Mouse (Mus musculus): ENCODE results near the gene Slc47a1.

Slc47a1 gene

GRCm38 (mm10) chr11:61352138-61352651 lies 25.9 kb downstream of the Slc47a1 start:
- peaks cover 19% of the 10 kb centered on the region for H3K4me1 ChIP-seq (replicated peaks; ENCODE audit: low read depth, low read length)
- TF ChIP-seq POU5F1 (IDR thresholded peaks at IDR 0.05; ENCODE audit: borderline replicate concordance, low read length) (no peak), CTCF (conservative IDR thresholded peaks at IDR 0.05; ENCODE audit: low read length) (no peak; the same call in 1 of the 2 replicates), NANOG (IDR thresholded peaks at IDR 0.05; ENCODE audit: borderline replicate concordance, low read length) (no peak)
- no peaks in the 10 kb centered on the region for H3K9me3 ChIP-seq (ENCODE audit: low read length)
- H3K36me3 ChIP-seq (ENCODE audit: insufficient read depth, low read length) = peaks cover 27% of the 10 kb centered on the region
- H3K4me3 ChIP-seq (replicated peaks; ENCODE audit: low read length) = no peak overlapping the region
- H3K27me3 ChIP-seq (ENCODE audit: insufficient read depth, low read length) = peaks cover 4% of the 10 kb centered on the region

GRCm38 (mm10) chr11:61349337-61349736 lies 28.8 kb downstream of the Slc47a1 start:
- TF ChIP-seq POU5F1 (IDR thresholded peaks at IDR 0.05; ENCODE audit: borderline replicate concordance, low read length) = no peak
- peak; percentile 76 for TF ChIP-seq CTCF (conservative IDR thresholded peaks at IDR 0.05; ENCODE audit: low read length)
- peaks cover 24% of the 10 kb centered on the region for H3K36me3 ChIP-seq (ENCODE audit: insufficient read depth, low read length)
- H3K27me3 ChIP-seq (ENCODE audit: insufficient read depth, low read length) = peaks cover 5% of the 10 kb centered on the region
- H3K4me1 ChIP-seq (replicated peaks; ENCODE audit: low read depth, low read length) = peaks cover 8% of the 10 kb centered on the region
- no peak overlapping the region for H3K4me3 ChIP-seq (replicated peaks; ENCODE audit: low read length)
- no peaks in the 10 kb centered on the region for H3K9me3 ChIP-seq (ENCODE audit: low read length)

GRCm38 (mm10) chr11:61346133-61346532 lies 32.0 kb downstream of the Slc47a1 start:
- Histone ChIP-seq H3K4me3 (replicated peaks; ENCODE audit: low read length) (no peak overlapping the region), H3K36me3 (ENCODE audit: insufficient read depth, low read length) (peaks cover 15% of the 10 kb centered on the region; the same call in 1 of the 2 replicates), H3K9me3 (ENCODE audit: low read length) (no peaks in the 10 kb centered on the region), H3K27me3 (ENCODE audit: insufficient read depth, low read length) (peaks cover 34% of the 10 kb centered on the region), H3K4me1 (replicated peaks; ENCODE audit: low read depth, low read length) (peaks cover 9% of the 10 kb centered on the region)
- TF ChIP-seq POU5F1 (IDR thresholded peaks at IDR 0.05; ENCODE audit: borderline replicate concordance, low read length) = no peak
- no peak for TF ChIP-seq NANOG (IDR thresholded peaks at IDR 0.05; ENCODE audit: borderline replicate concordance, low read length)
- TF ChIP-seq CTCF (conservative IDR thresholded peaks at IDR 0.05; ENCODE audit: low read length) = no peak

- H3K36me3 ChIP-seq (ENCODE audit: insufficient read depth, low read length) = peaks cover 6% of the 10 kb centered on the region; the same call in 1 of the 2 replicates
- TF ChIP-seq POU5F1 (IDR thresholded peaks at IDR 0.05; ENCODE audit: borderline replicate concordance, low read length) (no peak), CTCF (conservative IDR thresholded peaks at IDR 0.05; ENCODE audit: low read length) (peak; percentile 45)
- H3K27me3 ChIP-seq (ENCODE audit: insufficient read depth, low read length) = peaks cover 52% of the 10 kb centered on the region
- H3K4me1 ChIP-seq (replicated peaks; ENCODE audit: low read depth, low read length) = peaks cover 11% of the 10 kb centered on the region
- H3K4me3 ChIP-seq (replicated peaks; ENCODE audit: low read length) = peak within 1 kb of the TSS; percentile 74
- H3K9me3 ChIP-seq (ENCODE audit: low read length) = no peaks in the 10 kb centered on the region
These were observed 35.4 kb downstream of the Slc47a1 start, which contains the start of gene Slc47a2 for GRCm38 (mm10) chr11:61342505-61343420. Gene Slc47a2 (minus strand): TSS chr11:61342860.

GRCm38 (mm10) chr11:61341971-61342370 lies 36.2 kb downstream of the Slc47a1 start:
- no peaks in the 10 kb centered on the region for H3K9me3 ChIP-seq (ENCODE audit: low read length)
- H3K36me3 ChIP-seq (ENCODE audit: insufficient read depth, low read length) = peaks cover 5% of the 10 kb centered on the region; the same call in 1 of the 2 replicates
- peaks cover 19% of the 10 kb centered on the region for H3K4me1 ChIP-seq (replicated peaks; ENCODE audit: low read depth, low read length)
- H3K4me3 ChIP-seq (replicated peaks; ENCODE audit: low read length) = peak overlapping the region; percentile 74
- TF ChIP-seq POU5F1 (IDR thresholded peaks at IDR 0.05; ENCODE audit: borderline replicate concordance, low read length) = no peak
- no peak for TF ChIP-seq NANOG (IDR thresholded peaks at IDR 0.05; ENCODE audit: borderline replicate concordance, low read length)
- H3K27me3 ChIP-seq (ENCODE audit: insufficient read depth, low read length) = peaks cover 52% of the 10 kb centered on the region

- TF ChIP-seq CTCF (conservative IDR thresholded peaks at IDR 0.05; ENCODE audit: low read length) (no peak), POU5F1 (IDR thresholded peaks at IDR 0.05; ENCODE audit: borderline replicate concordance, low read length) (no peak), NANOG (IDR thresholded peaks at IDR 0.05; ENCODE audit: borderline replicate concordance, low read length) (no peak)
- Histone ChIP-seq H3K4me1 (replicated peaks; ENCODE audit: low read depth, low read length) (peaks cover 26% of the 10 kb centered on the region), H3K27me3 (ENCODE audit: insufficient read depth, low read length) (peaks cover 52% of the 10 kb centered on the region), H3K36me3 (ENCODE audit: insufficient read depth, low read length) (peaks cover 5% of the 10 kb centered on the region; the same call in 1 of the 2 replicates), H3K4me3 (replicated peaks; ENCODE audit: low read length) (no peak overlapping the region), H3K9me3 (ENCODE audit: low read length) (no peaks in the 10 kb centered on the region)
These were observed 36.9 kb downstream of the Slc47a1 start for GRCm38 (mm10) chr11:61341233-61341632.

- Histone ChIP-seq H3K4me3 (replicated peaks; ENCODE audit: low read length) (no peak overlapping the region), H3K27me3 (ENCODE audit: insufficient read depth, low read length) (peaks cover 52% of the 10 kb centered on the region), H3K36me3 (ENCODE audit: insufficient read depth, low read length) (peaks cover 5% of the 10 kb centered on the region; the same call in 1 of the 2 replicates), H3K4me1 (replicated peaks; ENCODE audit: low read depth, low read length) (peaks cover 28% of the 10 kb centered on the region), H3K9me3 (ENCODE audit: low read length) (no peaks in the 10 kb centered on the region)
- TF ChIP-seq CTCF (conservative IDR thresholded peaks at IDR 0.05; ENCODE audit: low read length) = no peak
- TF ChIP-seq POU5F1 (IDR thresholded peaks at IDR 0.05; ENCODE audit: borderline replicate concordance, low read length) = no peak
- TF ChIP-seq NANOG (IDR thresholded peaks at IDR 0.05; ENCODE audit: borderline replicate concordance, low read length) = no peak
These were observed 37.8 kb downstream of the Slc47a1 start for GRCm38 (mm10) chr11:61340374-61340773.

- no peak for TF ChIP-seq POU5F1 (IDR thresholded peaks at IDR 0.05; ENCODE audit: borderline replicate concordance, low read length)
- TF ChIP-seq NANOG (IDR thresholded peaks at IDR 0.05; ENCODE audit: borderline replicate concordance, low read length) = no peak
- no peak for TF ChIP-seq CTCF (conservative IDR thresholded peaks at IDR 0.05; ENCODE audit: low read length)
- Histone ChIP-seq H3K4me1 (replicated peaks; ENCODE audit: low read depth, low read length) (peaks cover 26% of the 10 kb centered on the region), H3K4me3 (replicated peaks; ENCODE audit: low read length) (no peak overlapping the region), H3K36me3 (ENCODE audit: insufficient read depth, low read length) (no peaks in the 10 kb centered on the region), H3K27me3 (ENCODE audit: insufficient read depth, low read length) (peaks cover 35% of the 10 kb centered on the region), H3K9me3 (ENCODE audit: low read length) (no peaks in the 10 kb centered on the region)
These were observed 40.6 kb downstream of the Slc47a1 start for GRCm38 (mm10) chr11:61337586-61337985.
